Mouse (Mus musculus) hindbrain, embryonic 13.5 days (tissue): ENCODE data around the gene Pif1. TPM values are rescaled to one million over a fixed set of nuclear protein-coding genes. Genes with fewer than 3 reads are reported as not detected.

ENCODE experiments used
- ATAC-seq: fragments of 200-750 bp; cut with Nextera tagmentation; 2 replicates; pipeline ENCODE4 v1.8.0; 2017; ENCODE audit warnings: moderate TSS enrichment; ENCODE audit not compliant: low FRiP score
- H3K27ac ChIP-seq: fragments of 300-500 bp; sonication (generic); 2 replicates; pipeline ENCODE4 v1.5.1; 2015; ENCODE audit warnings: inconsistent platforms, mild to moderate bottlenecking, moderate library complexity
- H3K27me3 ChIP-seq: fragments of 300-500 bp; sonication (generic); 2 replicates; pipeline ENCODE4 v1.6.1; 2015; ENCODE audit warnings: mild to moderate bottlenecking, inconsistent platforms
- H3K36me3 ChIP-seq: fragments of 300-500 bp; sonication (generic); 2 replicates; pipeline ENCODE4 v1.6.1; 2015; ENCODE audit warnings: mild to moderate bottlenecking, inconsistent platforms
- H3K4me1 ChIP-seq: fragments of 300-500 bp; sonication (generic); replicated peaks from 2 replicates; pipeline ENCODE4 v1.6.1; 2015; ENCODE audit warnings: inconsistent platforms
- H3K4me2 ChIP-seq: fragments of 300-500 bp; sonication (generic); 2 replicates; pipeline ENCODE4 v1.6.1; 2015; ENCODE audit warnings: inconsistent platforms, mild to moderate bottlenecking, moderate library complexity
- H3K4me3 ChIP-seq: fragments of 300-500 bp; sonication (generic); 2 replicates; pipeline ENCODE4 v1.5.1; 2015; ENCODE audit warnings: mild to moderate bottlenecking, inconsistent platforms
- H3K9ac ChIP-seq: fragments of 300-500 bp; sonication (generic); 2 replicates; pipeline ENCODE4 v1.6.1; 2015; ENCODE audit warnings: mild to moderate bottlenecking, inconsistent platforms
- H3K9me3 ChIP-seq: fragments of 300-500 bp; sonication (generic); 2 replicates; pipeline ENCODE4 v1.6.1; 2016; ENCODE audit warnings: inconsistent platforms
- WGBS: fragments of 180-500 bp; shearing (Covaris S2); methylation state at CpG from one replicate; pipeline ENCODE4 v1.1.7; 2015; 5-methylcytosine and 5-hydroxymethylcytosine counted together
- polyA plus RNA-seq: library from polyadenylated mRNA; unstranded; fragments of >200 nt; fragmentation: Nextera tagmentation; extraction: Ambion mirVana; gene quantifications from 2 replicates; pipeline ENCODE4 v1.2.1, GENCODE M21; 2015

The Pif1 gene
- polyA plus RNA-seq, 1 experiment from 2014 or later, result 3.8 TPM

DNA sequence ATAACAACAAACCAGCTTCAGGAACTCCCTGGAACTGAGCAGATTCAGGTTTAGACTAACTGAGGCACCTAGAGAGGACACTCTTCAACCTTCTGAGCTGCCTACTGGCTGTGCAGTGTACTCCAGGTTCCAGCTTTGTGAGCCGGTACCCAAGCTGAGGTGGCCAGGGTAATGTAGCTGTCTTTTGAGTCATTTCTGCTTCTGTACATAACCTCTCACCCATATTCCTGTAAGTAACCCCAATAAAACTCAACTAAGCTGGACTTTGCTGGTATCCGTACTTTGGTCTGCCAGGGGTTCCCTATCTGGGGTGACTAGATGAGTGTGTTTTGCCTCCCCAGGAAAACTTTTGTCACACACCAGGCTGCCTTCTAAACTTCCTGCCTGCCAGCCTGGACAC, 22.3 kb upstream of the Pif1 start:
- 96% methylated on average over 2 of the region's 2 CpGs for WGBS
- Histone ChIP-seq H3K36me3 (peaks cover 31% of the 10 kb centered on the region), H3K4me3 (no peak overlapping the region), H3K9me3 (no peaks in the 10 kb centered on the region), H3K27me3 (no peaks in the 10 kb centered on the region), H3K4me2 (no peak overlapping the region), H3K9ac (no peak overlapping the region), H3K4me1 (peaks cover 19% of the 10 kb centered on the region), H3K27ac (no peak overlapping the region)
- no peak for ATAC-seq

DNA sequence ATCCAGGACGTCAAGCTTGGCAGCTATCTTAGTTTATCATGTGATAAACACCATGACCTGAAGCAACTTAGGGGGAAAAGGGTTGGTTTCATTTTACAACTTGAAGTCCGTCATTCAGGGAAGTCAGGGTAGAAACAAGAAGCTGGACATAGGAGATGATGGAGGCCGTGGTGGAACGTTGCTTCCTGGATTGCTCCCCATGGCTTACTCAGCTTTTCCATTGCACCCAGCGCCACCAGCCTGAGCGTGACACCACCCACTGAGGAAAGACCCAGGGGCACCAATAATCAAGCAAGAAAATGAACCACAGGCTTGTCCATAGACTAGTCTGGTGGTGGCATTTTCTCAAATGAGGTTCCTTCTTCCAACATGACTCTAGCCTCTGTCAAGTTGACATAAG, 18.2 kb upstream of the Pif1 start:
- no peaks in the 10 kb centered on the region for H3K9me3 ChIP-seq
- no peaks in the 10 kb centered on the region for H3K27me3 ChIP-seq
- H3K4me1 ChIP-seq, result no peaks in the 10 kb centered on the region
- no peak overlapping the region for H3K4me2 ChIP-seq
- no peak overlapping the region for H3K4me3 ChIP-seq
- no peak for ATAC-seq
- no peak overlapping the region for H3K9ac ChIP-seq
- WGBS, result 93% methylated on average over 6 of the region's 6 CpGs
- no peak overlapping the region for H3K27ac ChIP-seq
- H3K36me3 ChIP-seq, result peaks cover 26% of the 10 kb centered on the region

DNA sequence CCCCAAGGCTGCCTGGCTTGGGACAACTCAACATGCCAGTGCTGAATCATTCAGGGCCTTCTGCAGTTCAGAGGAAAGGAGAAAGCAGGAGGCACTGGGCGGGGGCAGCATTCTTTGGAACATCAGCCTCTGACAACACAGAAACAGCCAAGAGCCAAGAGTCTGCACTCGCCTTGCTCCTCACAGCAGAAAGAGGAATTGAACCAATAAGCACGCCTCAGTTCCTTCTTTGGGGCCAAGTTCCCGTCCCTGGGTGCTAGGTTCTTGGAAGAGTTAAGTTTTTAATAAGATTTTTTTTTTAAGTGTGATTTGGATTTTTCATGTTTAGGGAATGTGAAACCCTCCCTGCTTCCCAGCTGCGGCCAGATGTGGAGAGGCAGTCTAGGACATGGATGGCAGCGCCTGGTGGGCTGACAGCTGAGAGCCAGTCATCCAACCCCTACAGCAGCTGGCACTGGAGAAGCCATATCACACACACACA, 17.4 kb upstream of the Pif1 start:
- Histone ChIP-seq H3K36me3 (peaks cover 24% of the 10 kb centered on the region; the same call in 1 of the 2 replicates), H3K27ac (no peak overlapping the region), H3K27me3 (no peaks in the 10 kb centered on the region), H3K9me3 (no peaks in the 10 kb centered on the region), H3K4me2 (no peak overlapping the region), H3K4me1 (no peaks in the 10 kb centered on the region), H3K4me3 (no peak overlapping the region), H3K9ac (no peak overlapping the region)
- 84% methylated on average over 6 of the region's 6 CpGs for WGBS
- ATAC-seq, result no peak

DNA sequence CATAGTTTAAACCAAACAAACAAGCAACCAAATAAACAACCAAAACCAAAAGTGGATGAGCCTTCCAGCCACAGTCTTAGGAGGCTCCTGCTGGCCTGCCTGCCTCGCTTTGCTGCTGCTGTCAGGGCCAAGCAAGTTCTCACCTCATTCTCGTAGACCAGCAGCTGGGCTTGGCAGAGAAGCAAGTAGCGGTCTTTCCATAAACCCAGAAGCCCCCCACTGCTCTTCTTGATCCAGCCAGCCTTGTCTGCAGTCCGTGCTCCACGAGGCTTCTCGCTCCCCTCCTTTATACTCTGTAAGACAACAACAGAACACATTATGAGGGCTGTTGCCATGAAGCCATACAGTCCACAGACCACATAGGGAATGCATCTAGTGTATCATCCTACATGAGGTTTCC, 14.1 kb upstream of the Pif1 start:
- Histone ChIP-seq H3K4me3 (no peak overlapping the region), H3K4me1 (peaks cover 25% of the 10 kb centered on the region), H3K27me3 (no peaks in the 10 kb centered on the region), H3K9me3 (no peaks in the 10 kb centered on the region), H3K36me3 (peaks cover 8% of the 10 kb centered on the region; the same call in 1 of the 2 replicates), H3K9ac (no peak overlapping the region), H3K27ac (no peak overlapping the region), H3K4me2 (no peak overlapping the region)
- ATAC-seq, result no peak
- WGBS, result 75% methylated on average over 6 of the region's 6 CpGs

DNA sequence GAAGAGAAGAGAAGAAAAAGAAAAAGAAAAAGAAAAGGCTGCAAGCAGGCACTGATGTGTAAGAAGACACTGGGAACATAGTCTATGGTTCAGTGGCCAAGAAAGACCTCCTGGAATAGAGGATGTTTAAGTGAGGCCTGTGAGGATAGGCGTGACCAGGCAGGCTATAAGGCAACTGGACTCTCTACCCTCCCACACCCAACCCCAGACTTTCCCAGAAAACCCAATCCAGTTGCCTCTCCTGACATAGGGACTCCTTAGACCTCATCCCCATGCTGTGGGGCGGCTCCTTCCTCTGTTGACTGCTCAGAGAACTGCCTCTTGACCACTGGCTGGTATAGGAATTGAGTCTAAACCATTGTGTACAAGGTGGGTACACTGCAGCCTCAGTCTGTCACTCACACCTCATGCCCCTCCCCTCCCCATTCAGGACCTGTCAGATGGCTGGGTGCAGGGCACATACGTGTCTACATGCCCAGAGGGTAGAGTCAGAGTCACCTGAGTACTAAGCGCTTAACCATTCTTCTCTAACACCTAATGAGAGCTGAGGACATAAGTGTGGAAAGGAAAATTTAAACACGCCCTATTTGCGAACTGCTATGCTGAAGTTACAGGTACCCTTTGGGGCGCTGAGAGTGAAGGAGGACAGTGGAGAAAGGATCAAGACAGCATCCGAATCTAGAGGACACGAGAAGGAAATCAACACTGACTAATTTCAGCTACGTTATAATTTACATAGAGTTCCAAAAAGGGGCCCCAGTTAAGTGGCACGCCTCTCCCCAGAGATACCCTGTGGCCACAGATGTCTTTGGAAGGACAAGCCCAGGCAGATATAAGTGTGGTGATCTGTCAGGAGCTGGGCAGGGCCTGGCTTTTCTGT, 12.2 kb upstream of the Pif1 start:
- H3K9ac ChIP-seq, result no peak overlapping the region
- peaks cover 5% of the 10 kb centered on the region; the same call in 1 of the 2 replicates for H3K36me3 ChIP-seq
- H3K27ac ChIP-seq, result no peak overlapping the region
- 86% methylated on average over 11 of the region's 11 CpGs for WGBS
- no peak overlapping the region for H3K4me2 ChIP-seq
- H3K4me1 ChIP-seq, result peaks cover 42% of the 10 kb centered on the region
- no peaks in the 10 kb centered on the region for H3K27me3 ChIP-seq
- ATAC-seq, result no peak
- no peaks in the 10 kb centered on the region for H3K9me3 ChIP-seq
- no peak overlapping the region for H3K4me3 ChIP-seq

DNA sequence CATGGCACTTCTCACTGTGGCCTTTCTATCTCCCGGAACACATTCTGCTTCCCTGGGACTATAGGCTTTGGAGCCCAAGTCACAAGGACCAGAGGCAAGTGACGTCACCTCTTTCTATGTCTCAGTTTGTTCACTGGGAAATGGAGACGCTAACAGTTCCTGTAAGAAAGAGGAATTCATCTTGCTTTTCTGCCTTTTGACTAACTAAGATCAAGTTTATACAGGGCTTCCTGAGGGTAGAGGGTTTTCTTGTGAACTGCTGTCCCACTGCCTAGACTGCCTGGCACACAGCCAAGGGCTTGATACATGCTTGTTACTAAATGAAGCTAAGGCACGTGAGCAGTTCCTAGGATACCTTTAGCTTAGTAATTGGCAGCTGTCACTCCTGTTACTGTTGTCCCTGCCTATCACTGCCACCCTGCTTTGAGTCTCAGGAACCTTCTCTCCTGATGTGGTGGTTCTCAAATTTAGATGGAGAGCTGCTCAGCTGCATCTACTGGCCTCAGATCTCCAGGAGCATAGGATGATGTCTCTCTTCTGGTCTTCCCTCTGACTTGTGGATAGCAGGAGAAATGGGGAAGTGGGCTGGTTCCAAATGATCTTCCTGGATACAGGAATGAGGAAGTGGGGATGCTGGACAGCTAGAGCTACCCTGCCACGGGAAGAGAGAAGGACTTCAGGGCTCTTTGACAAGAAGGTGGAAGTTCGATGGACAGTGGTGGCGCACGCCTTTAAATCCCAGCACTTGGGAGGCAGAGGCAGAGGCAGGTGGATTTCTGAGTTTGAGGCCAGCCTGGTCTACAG, 11.4 kb upstream of the Pif1 start:
- Histone ChIP-seq H3K27ac (no peak overlapping the region), H3K4me3 (no peak overlapping the region), H3K27me3 (no peaks in the 10 kb centered on the region), H3K4me2 (no peak overlapping the region), H3K9ac (no peak overlapping the region), H3K9me3 (no peaks in the 10 kb centered on the region), H3K36me3 (peaks cover 5% of the 10 kb centered on the region; the same call in 1 of the 2 replicates), H3K4me1 (peaks cover 45% of the 10 kb centered on the region)
- WGBS, result 76% methylated on average over 8 of the region's 8 CpGs
- ATAC-seq, result no peak

DNA sequence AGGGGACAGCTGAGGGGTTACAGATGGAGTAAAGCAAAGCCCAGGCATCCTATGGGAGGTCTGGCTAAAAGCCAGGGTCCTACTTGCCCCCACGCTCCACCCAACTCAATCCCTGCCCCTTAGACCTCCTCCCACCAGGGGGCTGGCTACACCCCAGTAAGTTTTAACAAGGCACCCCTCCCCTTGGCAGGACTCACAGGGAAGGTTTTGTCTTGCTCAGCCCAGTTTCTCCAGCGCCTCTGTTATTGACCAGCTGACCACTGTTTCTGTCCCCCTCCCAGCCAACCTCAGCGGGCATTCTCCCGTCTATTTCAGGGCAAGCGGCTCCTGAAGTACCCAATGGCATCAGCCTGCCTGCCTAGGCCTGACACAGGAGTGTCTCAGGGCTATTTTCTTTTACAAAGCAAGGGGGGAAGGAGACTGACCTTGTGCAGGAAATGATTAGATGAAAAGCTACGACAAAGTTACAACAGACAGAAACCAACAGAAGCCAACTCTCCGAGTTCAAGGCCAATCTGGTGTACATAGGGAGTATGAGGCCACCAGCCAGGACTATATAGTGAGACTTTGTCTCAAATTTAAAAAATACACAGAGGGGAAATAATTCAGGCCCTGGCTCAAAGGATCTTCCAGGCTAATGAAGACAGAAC, 10.0 kb upstream of the Pif1 start:
- no peaks in the 10 kb centered on the region for H3K27me3 ChIP-seq
- H3K27ac ChIP-seq, result no peak overlapping the region
- H3K36me3 ChIP-seq, result peaks cover 5% of the 10 kb centered on the region; the same call in 1 of the 2 replicates
- peaks cover 49% of the 10 kb centered on the region for H3K4me1 ChIP-seq
- no peak for ATAC-seq
- H3K9ac ChIP-seq, result no peak overlapping the region; the same call in 1 of the 2 replicates
- H3K4me3 ChIP-seq, result no peak overlapping the region
- H3K9me3 ChIP-seq, result no peaks in the 10 kb centered on the region
- H3K4me2 ChIP-seq, result no peak overlapping the region
- 42% methylated on average over 7 of the region's 7 CpGs for WGBS

DNA sequence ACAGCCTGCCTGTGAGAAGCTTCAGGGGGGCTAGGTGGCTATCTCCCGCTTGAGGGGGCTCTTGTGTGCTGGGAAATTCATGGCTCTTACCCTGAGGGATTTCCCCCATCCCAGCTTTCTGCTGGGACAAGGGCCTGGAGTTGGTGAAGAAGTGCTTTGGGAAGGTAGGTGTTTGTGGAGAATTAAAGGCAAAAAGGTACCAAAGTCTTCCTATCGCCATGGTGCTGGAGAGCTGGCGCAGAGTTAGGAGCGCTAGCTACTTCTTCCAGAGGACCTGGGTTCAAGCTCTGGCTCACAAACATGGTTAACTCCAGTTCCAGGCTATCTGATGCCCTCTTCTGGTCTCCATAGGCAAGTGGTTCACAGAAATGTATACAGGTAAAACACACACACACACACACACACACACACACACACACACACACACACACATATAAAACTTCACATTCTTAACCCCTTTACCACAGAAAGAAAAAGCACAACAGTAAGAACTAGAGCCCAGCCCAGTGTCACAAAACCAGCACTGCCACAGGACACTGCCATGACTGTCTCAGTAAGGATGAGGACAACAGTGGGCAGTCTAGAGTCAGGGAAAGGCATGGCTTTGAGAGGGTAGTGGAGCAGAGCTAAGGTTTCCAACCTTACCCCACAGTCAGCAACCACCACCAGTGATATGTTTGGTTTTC, 9.3 kb upstream of the Pif1 start:
- H3K27me3 ChIP-seq, result no peaks in the 10 kb centered on the region
- 93% methylated on average over 4 of the region's 4 CpGs for WGBS

DNA sequence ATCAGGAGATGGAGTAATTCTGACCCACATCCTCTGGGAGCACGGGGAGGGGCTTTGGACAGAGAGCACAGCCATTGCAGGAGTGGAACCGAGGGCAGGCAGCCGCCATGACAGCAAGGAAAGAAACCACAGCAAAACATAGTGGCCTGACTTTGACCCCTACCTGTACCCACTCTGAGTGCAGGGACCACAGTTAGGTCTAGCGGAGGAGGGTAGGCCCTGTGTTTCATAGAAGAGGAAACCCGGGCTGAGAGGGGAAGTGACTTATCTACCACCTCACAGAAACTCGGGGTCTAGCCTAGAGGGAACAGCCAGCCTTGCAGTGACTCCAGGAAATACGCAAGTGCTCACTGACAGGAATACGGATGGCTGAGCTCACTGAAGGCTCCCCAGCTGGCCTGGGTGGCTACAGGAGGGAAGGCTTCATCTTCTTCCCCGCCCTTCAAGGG, 8.1 kb upstream of the Pif1 start:
- H3K4me1 ChIP-seq, result peaks cover 49% of the 10 kb centered on the region
- H3K27me3 ChIP-seq, result no peaks in the 10 kb centered on the region
- peak overlapping the region; percentile 75 for H3K9ac ChIP-seq
- H3K4me2 ChIP-seq, result peak overlapping the region; percentile 61
- no peak for ATAC-seq
- no peak overlapping the region for H3K27ac ChIP-seq
- no peaks in the 10 kb centered on the region for H3K36me3 ChIP-seq
- 59% methylated on average over 9 of the region's 9 CpGs for WGBS
- H3K9me3 ChIP-seq, result no peaks in the 10 kb centered on the region
- peak overlapping the region; percentile 54 for H3K4me3 ChIP-seq

More for the DNA sequence above, 9.3 kb upstream of the Pif1 start:
- H3K36me3 ChIP-seq, result peaks cover 2% of the 10 kb centered on the region; the same call in 1 of the 2 replicates
- H3K9me3 ChIP-seq, result no peaks in the 10 kb centered on the region
- H3K9ac ChIP-seq, result no peak overlapping the region
- H3K27ac ChIP-seq, result no peak overlapping the region
- peaks cover 49% of the 10 kb centered on the region for H3K4me1 ChIP-seq
- no peak for ATAC-seq
- no peak overlapping the region for H3K4me2 ChIP-seq
- H3K4me3 ChIP-seq, result no peak overlapping the region

DNA sequence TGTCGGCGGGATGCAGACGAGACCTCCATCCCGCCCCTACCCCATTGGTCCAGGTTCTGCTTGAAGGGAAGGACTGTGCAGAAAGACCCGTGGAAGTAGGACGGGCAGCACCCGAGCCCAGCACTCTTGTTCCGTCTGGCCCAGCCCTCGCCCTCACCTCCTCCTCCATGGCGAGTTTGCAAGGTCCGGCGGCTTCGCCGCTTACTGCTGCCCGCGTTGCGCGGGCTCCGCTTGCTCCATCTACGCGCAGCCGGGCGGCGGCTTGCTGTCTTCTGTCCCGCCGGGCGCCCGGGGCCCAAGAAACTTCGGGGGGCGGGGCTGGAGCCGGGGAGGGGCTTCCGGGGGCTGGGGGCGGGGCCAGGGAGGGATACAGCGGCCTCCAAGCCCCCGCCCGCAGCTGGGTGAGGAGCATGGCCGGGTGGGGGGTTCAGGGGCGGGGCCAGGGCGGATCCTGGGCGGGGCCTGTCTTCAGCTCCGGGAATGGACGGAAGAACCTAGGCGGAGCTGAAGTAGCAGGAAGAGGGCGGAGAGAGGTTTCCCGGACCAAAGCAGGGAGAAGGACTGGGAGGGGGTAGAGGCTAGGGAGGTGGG, 7.1 kb upstream of the Pif1 start, which contains the start of gene Plekho2:
TSS of gene Plekho2 (minus strand) at position 260 of the 591 bp plus-strand sequence.
- peak; percentile 93 for ATAC-seq
- Histone ChIP-seq H3K4me3 (peak within 1 kb of the TSS; percentile 54), H3K4me1 (peaks cover 48% of the 10 kb centered on the region), H3K9ac (peak within 1 kb of the TSS; percentile 75), H3K4me2 (peak within 1 kb of the TSS; percentile 61), H3K27ac (peak within 1 kb of the TSS; percentile 71), H3K27me3 (no peaks in the 10 kb centered on the region), H3K9me3 (no peaks in the 10 kb centered on the region), H3K36me3 (no peaks in the 10 kb centered on the region)
- WGBS, result under 1% methylated on average over 42 of the region's 45 CpGs
